Mouse (Mus musculus) embryonic stem cell, embryonic (primary cell): ENCODE measurements at regions not wholly inside any gene's neighbourhood (a gene's known extent, or its start where the extent isn't known, plus 50 kb on each side); places are given as distances from the start of the nearest gene placed in this dataset.

ENCODE experiments used
- CTCF ChIA-PET, 4 experiments: fragments of 300-600 bp in 2 of 4; fragments of 350-600 bp in 2 of 4; sonication (Branson Sonifier 250); formaldehyde crosslinking; loops; one replicate each; lab custom pipeline; 2022; ENCODE audit warnings: inconsistent platforms in 2 of 4; lab: Charles Lee
- POLR2A ChIA-PET, 4 experiments: fragments of 300-600 bp in 2 of 4; fragments of 350-600 bp in 2 of 4; sonication (Branson Sonifier 250); formaldehyde crosslinking; loops; one replicate each; lab custom pipeline; 2022; ENCODE audit warnings: antibody characterized with exemption in 4 of 4, inconsistent platforms in 1 of 4; lab: Charles Lee

- ChIA-PET CTCF (no interaction called here), POLR2A (interaction anchor here in 1 of 4 experiments (0.9 kb wide), 1 partner anchor 8 kb away, joined by 3 read pairs; no protein-coding TSS in a partner anchor)
Observed at GRCm38 (mm10) chr16:51880711-51881110, 150.3 kb upstream of the Cblb start.

- CTCF ChIA-PET = no interaction called here
- POLR2A ChIA-PET = no interaction called here
Observed at GRCm38 (mm10) chr16:51881127-51881526, 149.9 kb upstream of the Cblb start.

- CTCF ChIA-PET = no interaction called here
- POLR2A ChIA-PET = no interaction called here
Observed at GRCm38 (mm10) chr16:51883813-51884212, 147.2 kb upstream of the Cblb start.

GRCm38 (mm10) chr16:51887496-51887895 is 143.5 kb upstream of the Cblb start:
- ChIA-PET POLR2A (interaction anchor here in 1 of 4 experiments (1.6 kb wide), 1 partner anchor 7 kb away, joined by 3 read pairs; no protein-coding TSS in a partner anchor), CTCF (no interaction called here)

- CTCF ChIA-PET = no interaction called here
- POLR2A ChIA-PET = no interaction called here
Observed at GRCm38 (mm10) chr16:51905588-51905987, 125.4 kb upstream of the Cblb start.

GRCm38 (mm10) chr16:51906686-51907085 is 124.3 kb upstream of the Cblb start:
- ChIA-PET POLR2A (interaction anchor here in 1 of 4 experiments (0.6 kb wide), 1 partner anchor 1592 kb away, joined by 4 read pairs; no protein-coding TSS in a partner anchor), CTCF (interaction anchor here in 1 of 4 experiments (0.7 kb wide), 1 partner anchor 291 kb away, joined by 3 read pairs; no protein-coding TSS in a partner anchor)

GRCm38 (mm10) chr16:51910046-51910445 is 121.0 kb upstream of the Cblb start:
- ChIA-PET CTCF (no interaction called here), POLR2A (no interaction called here)

- POLR2A ChIA-PET = no interaction called here
- CTCF ChIA-PET = no interaction called here
Observed at GRCm38 (mm10) chr16:51911109-51911765, 119.8 kb upstream of the Cblb start.

- ChIA-PET POLR2A (no interaction called here), CTCF (no interaction called here)
Observed at GRCm38 (mm10) chr16:51915034-51915928, 115.7 kb upstream of the Cblb start.

- ChIA-PET CTCF (no interaction called here), POLR2A (no interaction called here)
Observed at GRCm38 (mm10) chr16:51915929-51916308, 115.1 kb upstream of the Cblb start.

GRCm38 (mm10) chr16:51916337-51916736 is 114.7 kb upstream of the Cblb start:
- ChIA-PET CTCF (no interaction called here), POLR2A (no interaction called here)

- ChIA-PET CTCF (interaction anchor here in 1 of 4 experiments (0.6 kb wide), 1 partner anchor 1542 kb away, joined by 4 read pairs; no protein-coding TSS in a partner anchor), POLR2A (no interaction called here)
Observed at GRCm38 (mm10) chr16:51916820-51917219, 114.2 kb upstream of the Cblb start.

- POLR2A ChIA-PET = no interaction called here
- CTCF ChIA-PET = interaction anchor here in 1 of 4 experiments (0.6 kb wide), 1 partner anchor 1543 kb away, joined by 4 read pairs; no protein-coding TSS in a partner anchor
Observed at GRCm38 (mm10) chr16:51917540-51917939, 113.5 kb upstream of the Cblb start.

GRCm38 (mm10) chr16:51921025-51921424 is 110.0 kb upstream of the Cblb start:
- POLR2A ChIA-PET = no interaction called here
- CTCF ChIA-PET = interaction anchor here in 1 of 4 experiments (0.6 kb wide), 1 partner anchor 1121 kb away, joined by 6 read pairs; no protein-coding TSS in a partner anchor

GRCm38 (mm10) chr16:51922589-51922988 is 108.4 kb upstream of the Cblb start:
- CTCF ChIA-PET = no interaction called here
- POLR2A ChIA-PET = no interaction called here

GRCm38 (mm10) chr16:51925639-51926038 is 105.4 kb upstream of the Cblb start:
- ChIA-PET CTCF (no interaction called here), POLR2A (no interaction called here)

GRCm38 (mm10) chr16:51933122-51933521 is 97.9 kb upstream of the Cblb start:
- ChIA-PET CTCF (no interaction called here), POLR2A (interaction anchor here in 1 of 4 experiments (0.6 kb wide), 1 partner anchor 12 kb away, joined by 3 read pairs; no protein-coding TSS in a partner anchor)

- ChIA-PET CTCF (no interaction called here), POLR2A (no interaction called here)
Observed at GRCm38 (mm10) chr16:51933965-51934364, 97.1 kb upstream of the Cblb start.

GRCm38 (mm10) chr16:51937298-51937697 is 93.7 kb upstream of the Cblb start:
- ChIA-PET CTCF (interaction anchor here in 1 of 4 experiments (0.6 kb wide), 1 partner anchor 1322 kb away, joined by 3 read pairs; no protein-coding TSS in a partner anchor), POLR2A (no interaction called here)

- POLR2A ChIA-PET = no interaction called here
- CTCF ChIA-PET = no interaction called here
Observed at GRCm38 (mm10) chr16:51939061-51939460, 92.0 kb upstream of the Cblb start.
